Mouse (Mus musculus) adipocyte (in vitro differentiated cells): ENCODE results near the gene Mmadhc.

Source experiments
- DNase-seq: peaks from one replicate; pipeline ENCODE4 v3.0.0-alpha.2; 2016; ENCODE audit warnings: low spot score

The Mmadhc gene

DNA sequence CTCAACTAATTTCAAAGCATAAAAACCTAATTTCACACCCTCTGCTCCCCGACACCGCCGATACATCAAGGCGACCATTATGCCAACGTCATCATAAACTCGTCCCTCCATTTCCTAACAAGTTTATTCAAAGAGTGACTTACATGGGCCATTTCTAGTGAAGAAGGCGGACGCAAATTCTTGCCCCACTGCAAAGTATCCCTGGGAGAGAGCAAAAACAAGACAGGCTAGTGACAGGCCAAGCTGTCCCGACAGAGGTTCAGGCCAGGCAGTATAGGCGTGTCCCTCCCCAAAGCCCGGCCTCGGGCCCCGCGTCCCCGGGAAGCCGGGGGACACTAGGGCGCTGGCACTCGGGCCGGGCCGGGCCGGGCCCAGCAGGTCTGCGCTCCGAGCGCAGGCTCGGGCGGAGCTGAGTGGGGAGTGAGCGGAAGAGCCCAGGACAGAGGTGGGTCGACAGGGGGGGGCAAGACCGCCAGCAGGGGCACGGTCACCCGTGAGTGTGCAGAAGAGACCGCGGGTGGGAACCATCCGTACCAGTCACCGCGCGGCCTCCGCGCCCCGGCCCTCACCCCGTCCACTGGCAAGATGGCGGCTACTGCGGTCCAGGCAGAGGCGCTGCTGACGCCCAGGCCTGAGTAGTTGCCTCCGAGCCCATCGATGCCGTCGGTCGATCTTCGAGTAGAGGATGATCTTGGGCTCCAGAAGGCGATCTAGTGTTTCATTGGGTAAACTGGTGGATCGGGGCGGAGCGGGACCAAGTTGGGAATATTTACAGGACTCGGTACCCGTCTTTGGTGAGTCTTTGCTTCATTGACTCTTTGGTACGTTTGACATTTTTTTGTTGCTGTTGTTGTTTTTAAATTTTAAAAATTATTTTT, at the start of gene Mmadhc:
Mmadhc (minus strand) TSS at position 693 of the 878 bp plus-strand sequence.
- peak; percentile 97 for DNase-seq

DNA sequence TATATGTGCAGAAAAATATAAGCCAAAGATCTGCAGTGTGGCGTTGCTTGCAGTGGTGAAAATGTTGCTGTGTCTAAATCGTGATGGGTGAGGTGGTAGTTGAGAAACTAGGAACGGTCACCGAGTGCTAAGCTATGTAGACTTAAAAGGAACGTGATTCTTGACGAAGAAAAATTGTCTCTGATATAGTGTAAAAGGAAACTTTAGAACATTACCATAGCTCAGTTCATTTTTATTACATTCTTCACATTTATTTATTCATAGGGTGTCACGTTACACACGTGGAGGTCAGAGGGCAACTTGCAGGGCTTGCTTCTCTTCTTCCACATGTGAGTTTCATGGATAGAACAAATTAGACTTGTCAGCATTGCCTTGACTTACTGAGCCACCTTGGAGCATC, 47.0 kb upstream of the Mmadhc start:
- no peak for DNase-seq

DNA sequence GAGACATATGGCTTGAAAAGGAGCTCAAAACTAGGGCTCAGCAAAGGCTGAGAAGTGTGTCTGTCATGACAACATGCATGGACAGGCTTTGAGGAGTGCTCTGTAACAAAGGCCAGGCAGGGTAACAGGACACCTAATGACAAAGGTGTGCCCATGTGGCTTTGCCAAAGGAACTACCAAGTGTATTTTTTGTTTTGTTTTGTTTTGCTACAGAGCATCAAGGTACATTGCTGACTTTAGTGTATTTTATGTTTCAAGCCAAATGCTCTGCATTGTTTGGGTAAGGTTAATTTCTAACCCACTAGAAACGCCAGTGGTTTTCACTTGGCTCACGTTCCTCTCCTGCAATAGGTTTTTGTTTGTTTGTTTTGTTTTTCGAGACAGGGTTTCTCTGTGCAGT, 42.5 kb upstream of the Mmadhc start:
- DNase-seq, result no peak

DNA sequence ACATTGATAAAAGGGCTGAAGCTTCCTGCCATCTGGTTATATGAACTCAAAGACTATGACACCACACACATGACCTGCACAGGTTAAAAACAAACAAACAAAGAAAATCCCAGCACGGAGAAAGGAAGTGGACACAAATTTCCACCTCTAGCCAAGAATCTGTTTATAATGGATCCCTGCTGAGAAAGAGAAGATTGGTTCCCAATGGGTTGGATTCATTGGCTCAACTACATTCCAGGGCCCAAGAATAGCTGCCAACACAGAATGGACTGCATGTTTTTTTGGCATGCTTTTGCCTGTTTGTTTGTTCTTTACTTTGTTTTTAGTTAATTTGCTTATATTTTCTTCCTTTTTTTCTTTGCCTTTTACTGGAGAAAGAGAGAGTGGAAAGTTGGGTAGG, 41.0 kb upstream of the Mmadhc start:
- DNase-seq, result peak; percentile 55

DNA sequence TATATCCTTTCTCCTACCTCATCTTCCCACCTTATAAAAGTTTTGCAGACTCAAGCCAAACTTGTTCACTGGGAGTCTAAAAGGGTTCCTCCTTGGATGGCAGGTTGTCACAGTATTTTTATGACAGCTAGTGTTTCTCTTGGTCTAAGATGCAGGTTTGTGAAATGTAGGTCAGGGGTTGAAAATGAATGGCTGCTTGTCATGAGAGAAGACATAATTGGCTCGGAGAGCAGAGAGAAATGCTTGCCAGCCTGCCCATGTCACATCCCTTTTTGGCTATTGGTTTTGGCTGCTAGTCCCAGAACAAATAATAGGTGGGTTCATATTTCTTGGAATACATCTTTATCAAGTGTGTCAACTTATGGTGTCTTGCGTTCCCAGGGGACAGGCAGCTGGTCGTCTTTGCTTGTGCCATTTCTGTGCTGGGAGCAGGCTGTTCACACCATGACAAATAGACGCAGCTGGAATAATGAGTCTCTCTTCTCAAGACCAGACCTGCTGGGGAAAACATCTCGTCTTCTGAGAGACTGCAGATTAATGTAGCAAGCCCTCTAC, 35.2 kb upstream of the Mmadhc start:
- DNase-seq, result peak; percentile 81

DNA sequence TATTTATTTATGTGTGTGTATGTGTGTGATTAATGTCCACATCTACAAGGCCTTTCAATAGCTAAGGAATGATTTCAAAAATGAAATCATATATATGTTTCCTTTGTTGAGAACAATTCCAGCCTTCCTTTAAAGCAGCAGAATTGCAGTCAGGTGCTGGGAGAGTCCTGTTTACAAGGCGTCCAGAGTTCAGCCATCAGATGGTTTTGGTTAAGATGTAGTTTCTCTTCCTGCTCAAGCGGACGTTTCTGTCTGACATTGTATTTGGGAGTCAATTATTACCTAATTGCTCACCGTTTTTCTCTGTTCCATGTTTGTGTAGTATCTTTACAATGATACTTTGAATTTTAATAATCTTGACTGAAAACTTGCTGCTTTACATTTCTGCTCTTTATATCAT, 31.6 kb upstream of the Mmadhc start:
- no peak for DNase-seq

DNA sequence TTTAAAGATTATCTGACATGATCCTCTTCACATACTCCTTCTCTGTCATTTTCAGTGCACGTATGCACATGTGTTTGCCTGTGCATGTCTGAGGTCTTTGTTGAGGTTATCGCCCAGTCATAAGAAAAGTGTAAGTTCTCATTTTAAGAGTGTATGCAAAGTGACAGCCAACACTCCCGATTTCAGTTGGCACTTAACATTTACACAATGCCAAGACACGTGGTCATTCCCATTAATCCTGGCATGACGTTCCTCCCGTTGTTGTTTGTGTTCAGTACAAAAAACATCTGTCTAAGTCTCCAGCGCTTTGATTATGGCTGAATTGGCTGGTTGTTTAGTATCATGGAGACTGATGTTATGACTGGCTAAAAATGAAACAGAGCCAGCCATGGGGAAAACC, 28.2 kb upstream of the Mmadhc start:
- DNase-seq, result peak; percentile 32

DNA sequence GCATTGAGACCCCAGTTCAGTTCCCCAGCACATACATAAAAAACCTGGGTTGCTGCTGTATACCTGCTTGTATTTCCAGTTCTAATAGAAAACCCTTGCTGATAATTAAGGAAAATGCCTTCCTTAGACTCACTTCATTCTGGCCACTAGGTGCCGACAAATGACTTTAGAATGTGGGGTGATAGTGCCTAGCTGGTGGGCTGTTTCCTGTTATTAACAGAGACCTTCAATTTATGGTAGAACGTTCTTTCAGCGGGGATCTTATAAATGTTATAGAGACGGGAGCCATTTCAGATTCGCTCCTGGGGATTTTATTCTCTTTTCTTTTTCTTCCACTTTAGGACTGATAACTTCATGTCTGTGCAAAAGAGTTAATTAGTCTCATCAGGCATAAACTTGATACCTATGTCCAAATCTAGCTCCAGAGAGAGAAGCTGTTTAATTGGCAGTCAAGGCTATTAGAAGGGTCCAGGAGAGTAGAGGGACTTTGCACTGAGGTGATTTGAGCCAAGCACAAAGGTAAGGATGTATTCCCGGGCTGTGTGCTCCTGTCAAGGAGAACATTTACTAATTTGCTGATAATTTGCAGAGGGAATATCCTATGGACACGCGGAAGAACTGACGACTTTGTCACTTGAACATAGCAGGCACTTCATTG, 10.2 kb upstream of the Mmadhc start:
- DNase-seq, result peak; percentile 72

DNA sequence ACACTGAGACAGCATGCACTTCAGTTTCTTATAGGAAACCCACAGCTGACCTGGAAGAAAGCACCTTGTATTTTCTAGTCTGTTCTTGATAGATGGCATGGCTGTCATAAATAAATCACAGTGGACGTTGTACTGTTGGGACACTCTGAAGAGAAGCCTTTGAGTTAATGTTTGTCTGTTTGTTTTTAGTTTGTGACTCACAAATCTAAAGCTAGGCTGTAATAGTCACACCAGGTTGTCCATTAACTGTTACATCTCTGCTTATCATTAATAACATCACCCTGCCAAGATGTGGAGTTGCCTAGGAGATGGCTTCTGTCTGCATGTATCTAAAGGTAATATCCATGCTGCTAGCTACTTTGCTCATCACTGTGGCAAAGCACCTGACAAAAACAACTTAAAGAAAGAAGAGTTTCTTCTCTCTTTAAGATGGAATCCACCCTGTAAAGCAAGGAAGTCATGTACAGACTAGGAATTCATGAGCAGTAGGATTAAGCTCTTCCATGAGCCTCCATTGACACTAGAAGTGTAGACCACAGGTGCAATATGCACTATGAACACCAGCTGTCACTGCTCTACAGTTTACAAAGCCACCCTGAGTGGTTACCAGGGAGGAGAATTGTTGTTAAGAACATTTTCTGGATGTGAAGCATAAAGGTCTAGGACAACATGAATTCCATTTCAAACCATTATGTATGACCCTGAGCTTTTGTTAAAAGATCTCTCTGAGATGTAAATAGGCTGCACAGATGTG, 8.4 kb upstream of the Mmadhc start:
- DNase-seq, result peak; percentile 48

DNA sequence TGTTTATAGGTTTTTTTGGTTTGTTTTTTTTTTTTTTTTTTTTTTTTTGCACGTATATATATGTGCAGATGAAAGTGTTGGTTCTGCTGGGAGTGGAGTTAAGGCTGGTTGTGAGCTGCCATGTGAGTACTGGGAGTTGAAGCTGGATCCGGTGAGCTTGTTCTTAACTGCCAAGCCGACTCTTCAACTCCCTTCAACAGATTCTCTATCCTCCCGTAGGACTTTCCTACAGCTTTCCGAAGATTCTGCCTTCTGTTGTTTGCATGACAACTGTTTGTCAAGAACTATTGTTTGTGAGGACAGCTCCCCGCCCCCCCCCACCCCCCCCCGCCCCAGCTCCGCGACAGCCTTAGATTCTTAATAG, 368 bp upstream of the Mmadhc start:
- peak; percentile 60 for DNase-seq

DNA sequence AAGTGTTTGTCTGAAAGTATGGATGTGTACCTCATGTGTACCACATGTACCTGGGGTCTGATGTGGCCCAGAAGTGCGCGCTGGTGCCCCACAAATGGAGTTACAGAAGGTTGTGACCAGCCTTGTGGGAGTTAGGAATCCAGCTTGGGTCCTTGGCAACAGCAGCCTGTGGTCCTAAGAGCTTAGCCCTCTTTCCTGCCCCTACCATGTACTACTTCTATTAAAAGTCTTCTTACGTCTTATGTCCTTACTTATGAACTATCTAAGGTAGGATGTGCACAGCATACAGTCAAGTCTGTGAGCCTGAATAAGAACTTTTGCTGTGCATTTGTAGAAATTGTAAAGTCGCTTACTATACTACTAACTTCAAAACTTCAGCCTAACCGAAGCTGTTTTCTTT, 1.0 kb downstream of the Mmadhc start:
- peak; percentile 31 for DNase-seq

DNA sequence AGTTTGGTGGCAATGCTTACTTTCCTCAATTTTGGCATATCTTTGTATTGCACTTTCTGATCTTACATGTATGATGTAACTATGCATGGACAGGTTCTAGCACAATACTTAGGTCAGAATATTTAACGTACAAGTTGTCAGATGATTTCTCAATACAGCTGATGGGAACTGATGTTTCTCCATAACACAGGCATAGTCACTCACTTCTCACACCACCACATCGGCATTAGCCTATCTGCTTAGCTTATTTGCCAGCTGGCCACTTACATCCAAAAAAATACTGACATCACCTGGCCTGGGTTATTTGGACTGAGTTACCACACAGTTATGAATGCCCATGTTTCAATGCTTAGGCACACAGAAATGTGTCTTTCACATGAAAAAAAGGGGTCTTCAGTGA, 2.5 kb downstream of the Mmadhc start:
- DNase-seq, result no peak

DNA sequence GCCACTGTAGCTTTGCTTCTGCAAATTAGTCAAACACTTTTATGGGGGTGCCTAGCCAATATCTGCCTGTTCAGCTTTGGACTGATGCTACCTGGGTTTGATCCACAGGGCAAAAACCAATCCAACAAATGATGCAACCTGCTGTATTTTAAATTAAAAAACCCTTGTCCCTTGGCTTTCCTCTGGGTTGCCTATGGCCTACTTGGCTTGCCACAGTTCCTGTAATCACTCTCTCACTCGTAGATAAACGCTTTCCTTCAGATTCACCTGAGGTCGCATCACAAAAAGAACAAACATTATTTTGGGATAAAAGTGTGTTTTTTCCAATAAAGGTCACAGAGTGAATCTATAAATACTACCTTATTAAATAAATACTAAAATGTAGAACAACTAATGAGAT, 3.0 kb downstream of the Mmadhc start:
- no peak for DNase-seq

DNA sequence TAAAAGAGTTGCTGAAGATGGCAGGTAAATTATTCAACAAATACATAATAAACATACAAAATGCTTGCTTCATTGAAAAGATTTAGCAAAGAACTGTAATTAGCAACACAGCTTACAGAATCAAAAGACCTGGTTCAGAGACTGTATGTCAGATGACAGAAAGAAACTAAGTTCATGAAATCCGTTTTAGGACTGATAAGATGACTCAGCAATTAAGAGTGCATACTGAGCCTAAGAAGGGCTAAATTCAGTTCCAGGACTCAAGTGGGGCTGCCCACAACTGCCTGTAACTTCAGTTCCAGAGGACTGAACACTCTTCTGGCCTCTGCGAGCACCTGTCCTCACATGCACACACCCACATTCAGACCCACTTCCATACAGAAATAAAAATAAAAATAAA, 4.7 kb downstream of the Mmadhc start:
- no peak for DNase-seq

DNA sequence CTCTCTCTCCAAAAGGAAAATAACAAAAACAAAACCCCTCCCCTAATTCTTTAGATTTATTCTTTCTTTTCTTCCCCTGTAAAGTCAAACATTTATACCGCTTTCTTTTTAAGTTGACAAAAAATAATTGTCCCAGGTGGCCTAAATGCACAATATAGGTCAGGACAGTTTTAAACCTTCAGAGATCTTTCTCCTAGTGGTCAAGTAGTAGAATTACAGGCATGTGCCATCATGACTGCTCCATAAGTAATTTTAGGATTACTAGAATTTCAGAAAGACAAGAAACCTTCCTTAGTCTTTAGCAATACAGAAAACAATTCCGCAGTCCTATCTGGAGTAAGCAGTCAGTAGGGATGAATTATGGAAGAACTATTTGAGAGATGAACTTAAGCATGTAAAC, 5.8 kb downstream of the Mmadhc start:
- DNase-seq, result no peak

DNA sequence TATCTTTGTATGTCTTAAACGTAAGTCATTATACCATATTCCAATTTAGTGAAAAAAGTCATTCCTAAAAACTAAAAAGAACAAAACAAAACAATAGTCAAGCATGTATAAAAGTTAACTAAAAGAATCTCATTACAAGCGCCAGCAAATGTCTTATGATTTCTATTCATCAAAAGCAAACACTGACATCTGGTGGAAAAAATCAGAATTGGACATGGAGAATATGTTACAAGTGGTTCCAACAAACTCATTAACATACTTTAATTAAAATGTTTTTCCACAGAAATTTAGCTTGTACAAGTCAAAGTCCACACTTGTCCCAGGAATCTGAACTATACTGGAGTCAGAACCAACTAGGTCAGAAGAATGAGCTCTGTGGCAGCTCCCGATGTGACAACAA, 11.8 kb downstream of the Mmadhc start:
- peak; percentile 82 for DNase-seq

DNA sequence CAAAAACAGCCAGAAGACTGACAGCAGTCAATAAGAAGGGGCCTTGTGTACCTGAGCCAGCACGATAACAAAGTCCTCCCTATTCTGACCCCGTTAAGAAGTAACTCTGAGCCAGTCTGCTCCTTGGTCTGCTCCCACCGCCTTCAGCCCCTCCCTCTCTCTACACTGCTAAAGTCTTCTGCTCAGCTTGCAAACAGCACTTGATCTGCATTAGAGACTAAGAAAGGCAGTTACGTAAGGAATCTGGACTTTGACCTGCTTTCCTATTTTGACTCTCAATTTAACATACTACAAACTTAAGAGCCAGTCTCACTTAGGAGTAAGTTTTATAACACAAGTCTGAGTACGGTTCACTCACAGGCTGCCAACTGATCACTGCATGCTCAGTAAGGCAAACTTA, 12.6 kb downstream of the Mmadhc start:
- peak; percentile 80 for DNase-seq

DNA sequence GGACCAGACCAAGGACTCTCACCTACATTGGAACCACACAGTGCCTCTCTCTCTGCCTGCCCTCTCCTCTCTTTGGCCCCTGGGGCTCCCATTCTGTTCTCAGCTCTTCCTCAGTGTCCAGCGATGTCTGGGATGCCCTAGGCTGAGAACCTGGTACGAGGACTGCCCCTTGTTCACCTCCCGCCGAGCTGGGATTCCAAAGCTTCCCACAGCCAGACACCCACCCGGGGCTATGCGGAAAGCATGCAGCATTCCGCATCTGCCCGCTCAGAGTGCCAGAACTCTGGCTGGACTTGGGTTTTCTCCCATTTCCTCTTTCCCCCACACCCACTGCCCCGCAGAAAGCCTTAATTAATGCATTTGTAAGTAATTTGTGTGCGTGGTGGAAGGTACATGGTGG, 19.9 kb downstream of the Mmadhc start:
- no peak for DNase-seq

DNA sequence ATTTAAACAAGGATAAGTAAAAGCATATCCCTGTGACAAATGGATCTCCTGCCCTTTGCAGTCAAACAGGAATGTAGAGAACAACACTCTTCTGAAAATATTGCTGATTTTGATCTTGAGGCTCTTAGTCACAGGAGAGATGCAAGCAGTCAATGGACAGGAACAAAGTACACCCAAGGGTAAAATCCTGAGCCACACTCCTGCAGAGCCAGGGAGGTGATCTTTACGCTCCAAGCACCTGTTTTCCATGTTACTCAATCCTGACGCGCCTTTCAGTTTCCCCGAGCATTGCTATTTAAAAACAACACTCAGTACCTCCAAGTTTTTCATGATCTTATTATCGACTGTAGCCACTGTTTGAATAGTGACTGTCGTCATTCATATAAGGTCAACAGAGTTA, 23.2 kb downstream of the Mmadhc start:
- no peak for DNase-seq

DNA sequence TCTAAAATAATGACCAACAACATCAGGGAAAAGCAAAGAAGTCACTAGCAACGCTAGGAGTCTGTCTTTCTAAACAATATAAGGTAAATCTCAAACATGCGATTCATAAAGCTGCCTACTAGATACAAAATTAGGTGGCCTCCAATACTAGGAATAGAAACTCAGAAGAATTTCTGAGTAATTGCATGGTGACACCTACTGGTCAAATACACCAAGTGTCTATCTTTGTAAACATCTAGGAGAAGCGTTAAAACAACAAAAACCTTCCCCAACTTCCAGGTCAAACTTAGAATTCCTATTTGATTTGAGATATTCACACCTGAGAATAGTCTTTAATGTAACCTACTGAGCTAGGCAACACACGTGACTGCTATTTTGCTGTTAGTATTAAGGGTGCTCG, 24.4 kb downstream of the Mmadhc start:
- peak; percentile 80 for DNase-seq

DNA sequence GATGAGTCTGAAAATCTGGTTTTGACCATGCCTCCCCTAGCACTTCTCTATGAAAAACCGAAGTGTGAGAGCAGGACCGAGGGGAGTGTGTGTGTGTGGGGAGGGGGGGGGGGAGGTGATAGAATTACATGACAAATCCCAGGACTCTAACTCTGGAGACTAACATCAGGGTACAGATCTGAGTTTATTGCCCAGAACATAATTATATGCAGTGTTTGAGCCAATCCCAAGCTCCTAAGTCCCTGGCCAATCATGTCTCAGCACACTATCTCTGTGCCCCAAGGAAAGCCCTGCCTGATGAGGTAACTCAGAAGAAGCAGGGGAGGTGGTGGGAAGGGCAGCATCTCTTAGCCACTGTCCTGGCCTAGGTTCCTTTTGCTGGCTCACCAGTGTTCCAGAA, 28.1 kb downstream of the Mmadhc start:
- no peak for DNase-seq

DNA sequence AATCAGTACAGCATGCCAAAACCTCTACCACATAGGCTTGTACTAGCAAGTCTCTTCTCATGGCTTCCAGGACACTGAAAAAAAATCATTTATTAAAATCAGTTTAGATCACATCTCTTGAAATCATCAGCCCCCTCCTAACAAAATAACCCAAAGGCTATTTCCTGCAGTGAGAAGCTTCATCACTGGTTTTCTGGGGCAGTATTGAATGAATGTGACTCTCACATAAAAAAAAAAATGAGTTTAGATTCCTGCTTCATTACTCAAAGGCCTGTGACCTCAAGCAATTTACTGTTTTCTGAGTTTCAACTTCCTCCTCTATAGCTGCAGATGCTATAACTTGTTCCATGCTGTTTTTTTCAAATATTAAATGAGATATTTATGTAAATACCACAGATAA, 29.6 kb downstream of the Mmadhc start:
- DNase-seq, result no peak
